Mouse (Mus musculus) bone marrow, adult 2 months (tissue): ENCODE measurements around the gene Gm10057.
"Not testable (repeated sequence)": the region's sequence is repeated elsewhere in the genome, so short reads cannot be mapped to it uniquely, and the experiment has no call there.

Source experiments
- CTCF ChIP-seq: fragments of 200-500 bp; IDR thresholded peaks from 2 replicates; pipeline ENCODE4 v1.5.1; 2011; ENCODE audit warnings: low read length, control low read depth; ENCODE audit not compliant: control insufficient read depth, insufficient read depth
- POLR2A ChIP-seq: fragments of 200-500 bp; IDR thresholded peaks from 2 replicates; pipeline ENCODE4 v1.6.1; 2011; ENCODE audit warnings: low read depth, mild to moderate bottlenecking, control low read depth, low read length, borderline replicate concordance; ENCODE audit not compliant: control insufficient read depth

- not testable (repeated sequence) for TF ChIP-seq CTCF, POLR2A
Observed at GRCm38 (mm10) chrX:154012540-154012939, 42.3 kb downstream of the Gm10057 start, which contains the start of gene Samt1.
